In the genomic region with DNA sequence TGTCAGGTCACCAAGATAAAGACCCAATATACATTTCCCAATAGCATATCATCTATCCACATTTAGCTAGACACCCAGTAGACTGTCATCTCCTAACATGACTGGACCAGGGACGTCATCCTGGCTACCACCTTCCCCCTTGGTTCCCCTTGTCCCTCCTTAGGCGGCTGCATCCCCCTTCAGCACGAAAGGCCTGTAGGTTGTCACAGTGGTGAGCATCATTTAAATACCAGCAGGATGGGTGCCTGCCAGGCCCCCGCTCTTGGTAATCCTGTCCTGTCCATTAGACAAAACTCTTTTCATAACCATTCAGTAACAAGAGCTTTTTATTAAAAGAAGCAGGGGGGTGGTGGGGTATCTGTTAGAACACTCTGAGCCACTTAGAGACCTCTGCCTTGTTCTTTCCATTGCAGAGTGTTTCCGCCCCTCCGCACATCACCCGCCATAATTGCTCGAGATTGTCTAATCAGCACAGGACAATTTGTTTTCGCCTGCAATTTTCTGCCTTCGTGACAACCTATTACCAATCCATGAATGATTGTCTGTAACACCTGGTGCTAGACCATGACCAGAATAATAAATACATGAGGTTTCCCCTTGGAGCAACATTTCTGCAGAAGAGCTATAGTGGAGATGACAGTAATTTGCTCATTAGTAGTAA, we compare ENCODE assay signal across 15 mouse cellular contexts. TPM values are rescaled to one million over a fixed set of nuclear protein-coding genes. Genes with fewer than 3 reads are reported as not detected.
A peak's percentile ranks its signal among the peaks of the same experiment; 100 is the strongest.
DNase-seq lines count a peak whose midpoint lies in the region; ATAC-seq and TF ChIP-seq lines count a peak whose summit lies in the region.
"Had no signal": no experiment of that assay in that cellular context is flagged by ENCODE, and none has a peak within 500 bp of the region (broad histone marks: within the 10 kb centered on the region; RNA-seq: fewer than 3 reads in every experiment).

No protein-coding gene starts in this region.

- peak; percentile 54 for DNase-seq in hindbrain, embryonic 11.5 days (ENCODE audit: low spot score)
- no peak for DNase-seq in hindbrain, embryonic 10.5 days (ENCODE audit: low spot score)
- peak; percentile 92 for DNase-seq in brain, embryonic 14.5 days (ENCODE audit: low read depth)
- DNase-seq in forebrain, postnatal 0 days = peak; percentile 31
- DNase-seq in gastrocnemius, postnatal 36 days = no peak
- DNase-seq in yolk sac, embryonic 10.5 days (ENCODE audit: low spot score) = no peak
- DNase-seq in thymus, postnatal 25 days = no peak
- DNase-seq: cerebellum, adult 9-11 months; heart, postnatal 14 days; liver had no signal

- H3K9me3 ChIP-seq in hindbrain, embryonic 11.5 days (ENCODE audit: control insufficient read depth, low read length) = no peaks in the 10 kb centered on the region
- H3K9me3 ChIP-seq in hindbrain, embryonic 10.5 days = 0 out of 2 replicates have a peak, but pooled peaks cover 6% of the 10 kb centered on the region
- H3K9me3 ChIP-seq in forebrain, postnatal 0 days (ENCODE audit: low read length) = peaks cover 3% of the 10 kb centered on the region; the same call in 1 of the 2 replicates
- no peaks in the 10 kb centered on the region for H3K9me3 ChIP-seq in midbrain, embryonic 15.5 days
- H3K9me3 ChIP-seq: embryonic facial prominence, embryonic 15.5 days; G1E; lung, embryonic 15.5 days had no signal

- TF ChIP-seq POLR2A in brain, embryonic 14.5 days (IDR thresholded peaks at IDR 0.05; ENCODE audit: borderline replicate concordance, extremely low read depth, insufficient read depth, insufficient read length, poor library complexity, severe bottlenecking) = no peak

- peak overlapping the region; percentile 54 for H3K27ac ChIP-seq in hindbrain, embryonic 11.5 days (ENCODE audit: low read depth, low read length)
- no peak overlapping the region for H3K27ac ChIP-seq in hindbrain, embryonic 10.5 days
- no peak overlapping the region; the same call in 1 of the 2 replicates for H3K27ac ChIP-seq in forebrain, postnatal 0 days (ENCODE audit: low read depth, low read length)
- peak overlapping the region; percentile 48 for H3K27ac ChIP-seq in midbrain, embryonic 15.5 days
- H3K27ac ChIP-seq: embryonic facial prominence, embryonic 15.5 days; lung, embryonic 15.5 days; stomach, postnatal 0 days had no signal

- no peaks in the 10 kb centered on the region for H3K27me3 ChIP-seq in hindbrain, embryonic 11.5 days (ENCODE audit: control insufficient read depth, insufficient read depth, low read length)
- no peaks in the 10 kb centered on the region for H3K27me3 ChIP-seq in hindbrain, embryonic 10.5 days (ENCODE audit: insufficient read depth, poor library complexity, severe bottlenecking)
- no peaks in the 10 kb centered on the region for H3K27me3 ChIP-seq in forebrain, postnatal 0 days (ENCODE audit: insufficient read depth, low read length)
- H3K27me3 ChIP-seq in midbrain, embryonic 15.5 days (replicated peaks) = no peaks in the 10 kb centered on the region
- H3K27me3 ChIP-seq: embryonic facial prominence, embryonic 15.5 days; lung, embryonic 15.5 days had no signal

- no peak overlapping the region for H3K9ac ChIP-seq in hindbrain, embryonic 11.5 days (ENCODE audit: low read depth, low read length)
- no peak overlapping the region for H3K9ac ChIP-seq in forebrain, postnatal 0 days
- H3K9ac ChIP-seq in midbrain, embryonic 15.5 days = no peak overlapping the region
- H3K9ac ChIP-seq: embryonic facial prominence, embryonic 15.5 days; lung, embryonic 15.5 days had no signal

- no peak for TF ChIP-seq CTCF in brain, embryonic 14.5 days (IDR thresholded peaks at IDR 0.05; ENCODE audit: borderline replicate concordance, extremely low read depth, insufficient read depth, insufficient read length)
- no peak for TF ChIP-seq CTCF in forebrain, postnatal 0 days (IDR thresholded peaks at IDR 0.05; ENCODE audit: low read depth)

- peak; percentile 84 for ATAC-seq in hindbrain, embryonic 11.5 days (ENCODE audit: low FRiP score)
- ATAC-seq in forebrain, postnatal 0 days = peak; percentile 82
- ATAC-seq in midbrain, embryonic 15.5 days (replicated peaks) = peak; percentile 84

- H3K4me2 ChIP-seq in hindbrain, embryonic 11.5 days (replicated peaks; ENCODE audit: low read depth, low read length) = no peak overlapping the region
- no peak overlapping the region for H3K4me2 ChIP-seq in forebrain, postnatal 0 days (ENCODE audit: low read depth)
- no peak overlapping the region for H3K4me2 ChIP-seq in midbrain, embryonic 15.5 days
- H3K4me2 ChIP-seq: embryonic facial prominence, embryonic 15.5 days; lung, embryonic 15.5 days had no signal

- no peak overlapping the region for H3K4me3 ChIP-seq in hindbrain, embryonic 11.5 days (ENCODE audit: low read depth, low read length)
- no peak overlapping the region for H3K4me3 ChIP-seq in hindbrain, embryonic 10.5 days
- no peak overlapping the region for H3K4me3 ChIP-seq in forebrain, postnatal 0 days (ENCODE audit: low read depth, low read length)
- H3K4me3 ChIP-seq in midbrain, embryonic 15.5 days = no peak overlapping the region
- H3K4me3 ChIP-seq: embryonic facial prominence, embryonic 15.5 days; lung, embryonic 15.5 days had no signal

- no peaks in the 10 kb centered on the region for H3K36me3 ChIP-seq in hindbrain, embryonic 11.5 days (ENCODE audit: control insufficient read depth, insufficient read depth, low read length)
- peaks cover 19% of the 10 kb centered on the region for H3K36me3 ChIP-seq in hindbrain, embryonic 10.5 days
- no peaks in the 10 kb centered on the region for H3K36me3 ChIP-seq in forebrain, postnatal 0 days (ENCODE audit: insufficient read depth)
- H3K36me3 ChIP-seq in midbrain, embryonic 15.5 days (replicated peaks) = no peaks in the 10 kb centered on the region
- H3K36me3 ChIP-seq: embryonic facial prominence, embryonic 15.5 days; G1E; lung, embryonic 15.5 days had no signal

- WGBS in hindbrain, embryonic 11.5 days = 47% methylated on average over 10 of the region's 10 CpGs
- WGBS in hindbrain, embryonic 10.5 days = 65% methylated on average over 10 of the region's 10 CpGs
- WGBS in forebrain, postnatal 0 days = 18% methylated on average over 10 of the region's 10 CpGs
- 18% methylated on average over 10 of the region's 10 CpGs for WGBS in midbrain, embryonic 15.5 days

- intact Hi-C loops in gastrocnemius, postnatal 36 days (cut with DNase I) = no loop called here

- no peaks in the 10 kb centered on the region for H3K4me1 ChIP-seq in hindbrain, embryonic 11.5 days (replicated peaks; ENCODE audit: control insufficient read depth, insufficient read depth, low read length)
- H3K4me1 ChIP-seq in hindbrain, embryonic 10.5 days (replicated peaks) = peaks cover 26% of the 10 kb centered on the region
- H3K4me1 ChIP-seq in forebrain, postnatal 0 days (ENCODE audit: insufficient read depth) = peaks cover 7% of the 10 kb centered on the region; the same call in 1 of the 2 replicates
- peaks cover 15% of the 10 kb centered on the region for H3K4me1 ChIP-seq in midbrain, embryonic 15.5 days
- H3K4me1 ChIP-seq: embryonic facial prominence, embryonic 15.5 days; lung, embryonic 15.5 days had no signal

RNA-seq across cellular contexts. Expression of a gene that starts 30.2 kb away (rescaled TPM):
- 74.8 and 82.0 TPM in 2 replicates for polyA plus RNA-seq in hindbrain, embryonic 11.5 days (2014; fragmentation: Nextera tagmentation; extraction: Ambion mirVana)
- 60.8 and 63.2 TPM in 2 replicates for polyA plus RNA-seq in hindbrain, embryonic 10.5 days (2016; fragmentation: Nextera tagmentation; extraction: Ambion mirVana)
- 53.2 and 56.6 TPM in 2 replicates for polyA plus RNA-seq in brain, embryonic 14.5 days (2012; rRNA removed)
- 92.8 and 110 TPM in 2 replicates for total RNA-seq in forebrain, postnatal 0 days (2014; rRNA removed)
- 74.0 and 79.3 TPM in 2 replicates for polyA plus RNA-seq in forebrain, postnatal 0 days (2015; fragmentation: Nextera tagmentation; extraction: Ambion mirVana)
- 76.6 and 80.1 TPM in 2 replicates for polyA plus RNA-seq in midbrain, embryonic 15.5 days (2015; fragmentation: Nextera tagmentation; extraction: Ambion mirVana)
- 1 to 10 TPM; 4.7 to 5.5 TPM for total RNA-seq in gastrocnemius, postnatal 36 days (2021)

RNA-seq across cellular contexts. Expression of a gene that starts 40.0 kb away (rescaled TPM):
- polyA plus RNA-seq in hindbrain, embryonic 11.5 days (2014; fragmentation: Nextera tagmentation; extraction: Ambion mirVana) = 48.9 and 56.8 TPM in 2 replicates
- 51.0 and 59.6 TPM in 2 replicates for polyA plus RNA-seq in hindbrain, embryonic 10.5 days (2016; fragmentation: Nextera tagmentation; extraction: Ambion mirVana)
- polyA plus RNA-seq in brain, embryonic 14.5 days (2012; rRNA removed) = 92.2 and 93.7 TPM in 2 replicates
- total RNA-seq in forebrain, postnatal 0 days (2014; rRNA removed) = 51.0 and 59.2 TPM in 2 replicates
- polyA plus RNA-seq in forebrain, postnatal 0 days (2015; fragmentation: Nextera tagmentation; extraction: Ambion mirVana) = 20.7 and 28.7 TPM in 2 replicates
- polyA plus RNA-seq in midbrain, embryonic 15.5 days (2015; fragmentation: Nextera tagmentation; extraction: Ambion mirVana) = 45.1 and 49.2 TPM in 2 replicates
- 10 to 100 TPM; 23.8 to 28.5 TPM for total RNA-seq in gastrocnemius, postnatal 36 days (2021)

Comparison
In these comparisons a context has a peak if more than half of its experiments do, and no peak if none do; other contexts are left out.
1. DNase-seq: peak in hindbrain, embryonic 11.5 days (single experiment), brain, embryonic 14.5 days (single experiment) and forebrain, postnatal 0 days (single experiment); none in hindbrain, embryonic 10.5 days (single experiment), gastrocnemius, postnatal 36 days (0 of 2), yolk sac, embryonic 10.5 days (single experiment) and thymus, postnatal 25 days (single experiment).
2. H3K27ac ChIP-seq: peak in hindbrain, embryonic 11.5 days (single experiment) and midbrain, embryonic 15.5 days (single experiment); none in hindbrain, embryonic 10.5 days (single experiment) and forebrain, postnatal 0 days (single experiment).
3. Peak in every context shown above with its lines, with median percentiles within 50 percentile points of each other: ATAC-seq.